Mouse (Mus musculus): ENCODE measurements at regions not wholly inside any gene's neighbourhood (a gene's known extent, or its start where the extent isn't known, plus 50 kb on each side); places are given as distances from the start of the nearest gene placed in this dataset.

- no peak for TF ChIP-seq POLR2A (IDR thresholded peaks at IDR 0.05; ENCODE audit: control insufficient read depth, low read depth, low read length)
- no peak for TF ChIP-seq CTCF (IDR thresholded peaks at IDR 0.05; ENCODE audit: control insufficient read depth, insufficient read depth, insufficient replicate concordance, low read depth, low read length)
- no peak overlapping the region for H3K27ac ChIP-seq (ENCODE audit: control insufficient read depth, insufficient read depth, low read depth, low read length)
Observed at GRCm38 (mm10) chr2:101107183-101107872, 517.2 kb upstream of the Rag2 start.

GRCm38 (mm10) chr2:101136867-101137266 lies 487.7 kb upstream of the Rag2 start:
- TF ChIP-seq CTCF (IDR thresholded peaks at IDR 0.05; ENCODE audit: control insufficient read depth, insufficient read depth, insufficient replicate concordance, low read depth, low read length) (no peak), POLR2A (IDR thresholded peaks at IDR 0.05; ENCODE audit: control insufficient read depth, low read depth, low read length) (no peak)
- H3K4me1 ChIP-seq (ENCODE audit: control insufficient read depth, insufficient read depth, low read length) = no peaks in the 10 kb centered on the region
- H3K4me3 ChIP-seq (ENCODE audit: control insufficient read depth, low read depth, low read length) = no peak overlapping the region
- H3K27me3 ChIP-seq (ENCODE audit: control insufficient read depth, insufficient read depth, low read length) = no peaks in the 10 kb centered on the region
- no peaks in the 10 kb centered on the region for H3K36me3 ChIP-seq (ENCODE audit: control insufficient read depth, insufficient read depth, low read length)
- H3K27ac ChIP-seq (ENCODE audit: control insufficient read depth, insufficient read depth, low read depth, low read length) = no peak overlapping the region

More at GRCm38 (mm10) chr2:101107183-101107872, 517.2 kb upstream of the Rag2 start:
- no peak overlapping the region for H3K4me3 ChIP-seq (ENCODE audit: control insufficient read depth, low read depth, low read length)
- no peaks in the 10 kb centered on the region for H3K27me3 ChIP-seq (ENCODE audit: control insufficient read depth, insufficient read depth, low read length)
- H3K4me1 ChIP-seq (ENCODE audit: control insufficient read depth, insufficient read depth, low read length) = peaks cover 2% of the 10 kb centered on the region
- H3K36me3 ChIP-seq (ENCODE audit: control insufficient read depth, insufficient read depth, low read length) = no peaks in the 10 kb centered on the region

GRCm38 (mm10) chr2:101139931-101140330 lies 484.6 kb upstream of the Rag2 start:
- Histone ChIP-seq H3K4me1 (ENCODE audit: control insufficient read depth, insufficient read depth, low read length) (no peaks in the 10 kb centered on the region), H3K27ac (ENCODE audit: control insufficient read depth, insufficient read depth, low read depth, low read length) (no peak overlapping the region), H3K36me3 (ENCODE audit: control insufficient read depth, insufficient read depth, low read length) (no peaks in the 10 kb centered on the region), H3K27me3 (ENCODE audit: control insufficient read depth, insufficient read depth, low read length) (no peaks in the 10 kb centered on the region), H3K4me3 (ENCODE audit: control insufficient read depth, low read depth, low read length) (no peak overlapping the region)
- TF ChIP-seq CTCF (IDR thresholded peaks at IDR 0.05; ENCODE audit: control insufficient read depth, insufficient read depth, insufficient replicate concordance, low read depth, low read length) (no peak), POLR2A (IDR thresholded peaks at IDR 0.05; ENCODE audit: control insufficient read depth, low read depth, low read length) (no peak)

- Histone ChIP-seq H3K27me3 (ENCODE audit: control insufficient read depth, insufficient read depth, low read length) (no peaks in the 10 kb centered on the region), H3K36me3 (ENCODE audit: control insufficient read depth, insufficient read depth, low read length) (no peaks in the 10 kb centered on the region), H3K27ac (ENCODE audit: control insufficient read depth, insufficient read depth, low read depth, low read length) (no peak overlapping the region), H3K4me3 (ENCODE audit: control insufficient read depth, low read depth, low read length) (no peak overlapping the region), H3K4me1 (ENCODE audit: control insufficient read depth, insufficient read depth, low read length) (no peaks in the 10 kb centered on the region)
- no peak for TF ChIP-seq CTCF (IDR thresholded peaks at IDR 0.05; ENCODE audit: control insufficient read depth, insufficient read depth, insufficient replicate concordance, low read depth, low read length)
- TF ChIP-seq POLR2A (IDR thresholded peaks at IDR 0.05; ENCODE audit: control insufficient read depth, low read depth, low read length) = no peak
Observed at GRCm38 (mm10) chr2:101156755-101157271, 467.7 kb upstream of the Rag2 start.

GRCm38 (mm10) chr2:101159276-101159675 lies 465.2 kb upstream of the Rag2 start:
- Histone ChIP-seq H3K4me1 (ENCODE audit: control insufficient read depth, insufficient read depth, low read length) (no peaks in the 10 kb centered on the region), H3K36me3 (ENCODE audit: control insufficient read depth, insufficient read depth, low read length) (no peaks in the 10 kb centered on the region), H3K4me3 (ENCODE audit: control insufficient read depth, low read depth, low read length) (no peak overlapping the region), H3K27me3 (ENCODE audit: control insufficient read depth, insufficient read depth, low read length) (no peaks in the 10 kb centered on the region), H3K27ac (ENCODE audit: control insufficient read depth, insufficient read depth, low read depth, low read length) (no peak overlapping the region)
- TF ChIP-seq CTCF (IDR thresholded peaks at IDR 0.05; ENCODE audit: control insufficient read depth, insufficient read depth, insufficient replicate concordance, low read depth, low read length) (no peak), POLR2A (IDR thresholded peaks at IDR 0.05; ENCODE audit: control insufficient read depth, low read depth, low read length) (no peak)

- Histone ChIP-seq H3K4me1 (ENCODE audit: control insufficient read depth, insufficient read depth, low read length) (no peaks in the 10 kb centered on the region), H3K27me3 (ENCODE audit: control insufficient read depth, insufficient read depth, low read length) (no peaks in the 10 kb centered on the region), H3K27ac (ENCODE audit: control insufficient read depth, insufficient read depth, low read depth, low read length) (no peak overlapping the region), H3K36me3 (ENCODE audit: control insufficient read depth, insufficient read depth, low read length) (no peaks in the 10 kb centered on the region), H3K4me3 (ENCODE audit: control insufficient read depth, low read depth, low read length) (no peak overlapping the region)
- no peak for TF ChIP-seq POLR2A (IDR thresholded peaks at IDR 0.05; ENCODE audit: control insufficient read depth, low read depth, low read length)
- no peak for TF ChIP-seq CTCF (IDR thresholded peaks at IDR 0.05; ENCODE audit: control insufficient read depth, insufficient read depth, insufficient replicate concordance, low read depth, low read length)
Observed at GRCm38 (mm10) chr2:101165942-101166341, 458.6 kb upstream of the Rag2 start.

- TF ChIP-seq POLR2A (IDR thresholded peaks at IDR 0.05; ENCODE audit: control insufficient read depth, low read depth, low read length) = no peak
- TF ChIP-seq CTCF (IDR thresholded peaks at IDR 0.05; ENCODE audit: control insufficient read depth, insufficient read depth, insufficient replicate concordance, low read depth, low read length) = no peak
- no peaks in the 10 kb centered on the region for H3K27me3 ChIP-seq (ENCODE audit: control insufficient read depth, insufficient read depth, low read length)
- no peak overlapping the region for H3K4me3 ChIP-seq (ENCODE audit: control insufficient read depth, low read depth, low read length)
- H3K36me3 ChIP-seq (ENCODE audit: control insufficient read depth, insufficient read depth, low read length) = no peaks in the 10 kb centered on the region
- no peak overlapping the region for H3K27ac ChIP-seq (ENCODE audit: control insufficient read depth, insufficient read depth, low read depth, low read length)
- H3K4me1 ChIP-seq (ENCODE audit: control insufficient read depth, insufficient read depth, low read length) = no peaks in the 10 kb centered on the region
Observed at GRCm38 (mm10) chr2:101172806-101173205, 451.7 kb upstream of the Rag2 start.

Measured in testis, adult 2 months (tissue).